Mouse (Mus musculus) spleen, adult 12 weeks (tissue): ENCODE data around the gene Prkar1a.

ENCODE experiments used
- DNase-seq: peaks from one replicate; pipeline ENCODE4 v3.0.0; 2022; ENCODE audit warnings: low spot score

Prkar1a gene

DNA sequence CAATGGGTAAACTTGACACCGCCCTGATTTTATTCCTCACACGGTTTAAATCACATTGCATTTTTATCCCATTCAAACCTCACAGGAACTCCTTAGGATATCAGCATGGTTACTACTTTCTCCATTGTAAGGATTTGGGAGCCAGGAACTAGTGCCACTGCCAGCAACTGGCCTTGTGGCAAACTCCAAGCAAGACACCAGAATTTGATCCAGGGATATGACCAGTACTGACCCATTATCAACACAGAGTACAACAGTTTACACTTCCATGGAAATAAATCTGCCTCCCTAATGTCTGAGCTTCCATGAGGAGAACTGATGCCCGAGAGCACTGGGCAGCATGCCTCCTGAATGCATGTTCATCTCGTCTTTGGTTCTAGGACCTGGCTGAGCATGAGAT, 57.4 kb downstream of the Prkar1a start:
- DNase-seq: no peak

DNA sequence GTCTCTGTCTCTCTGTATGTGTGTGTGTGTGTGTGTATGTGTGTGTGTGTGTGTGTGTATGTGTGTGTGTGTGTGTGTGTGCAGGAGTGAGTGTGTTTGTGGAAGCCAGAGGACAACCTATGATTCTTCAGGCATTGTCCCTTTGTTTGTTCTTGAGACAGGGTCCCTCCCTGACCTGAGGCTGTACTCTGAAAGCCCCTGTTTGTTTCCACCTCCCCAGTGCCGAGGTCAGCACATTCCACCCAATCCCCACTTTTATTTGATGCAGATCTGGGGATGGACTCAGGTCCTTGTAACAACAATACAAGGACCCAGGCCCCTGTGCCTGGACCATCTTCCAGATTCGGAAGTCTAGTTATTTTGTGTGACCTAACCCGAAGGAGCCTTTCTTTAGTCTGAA, 58.2 kb downstream of the Prkar1a start:
- no peak for DNase-seq

DNA sequence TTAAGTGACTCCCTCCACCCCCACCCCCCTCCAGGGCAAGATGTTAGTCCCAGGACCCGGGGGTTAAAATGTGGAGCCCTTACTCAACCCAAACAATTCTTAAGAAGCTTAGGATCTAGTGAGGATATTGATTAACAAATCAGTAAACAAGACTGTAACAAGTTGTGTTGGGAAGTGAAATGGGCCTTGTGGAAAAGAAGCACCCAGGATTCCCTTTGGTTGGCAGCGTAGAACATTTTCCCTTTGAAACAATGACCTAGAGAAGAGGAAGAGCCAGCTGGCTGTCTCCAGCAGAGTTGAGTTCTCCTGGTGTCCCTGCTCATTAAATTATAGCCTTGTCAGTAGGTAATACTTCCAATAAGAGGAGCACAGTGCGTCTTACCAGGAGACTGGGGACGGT, 59.6 kb downstream of the Prkar1a start:
- DNase-seq: no peak

DNA sequence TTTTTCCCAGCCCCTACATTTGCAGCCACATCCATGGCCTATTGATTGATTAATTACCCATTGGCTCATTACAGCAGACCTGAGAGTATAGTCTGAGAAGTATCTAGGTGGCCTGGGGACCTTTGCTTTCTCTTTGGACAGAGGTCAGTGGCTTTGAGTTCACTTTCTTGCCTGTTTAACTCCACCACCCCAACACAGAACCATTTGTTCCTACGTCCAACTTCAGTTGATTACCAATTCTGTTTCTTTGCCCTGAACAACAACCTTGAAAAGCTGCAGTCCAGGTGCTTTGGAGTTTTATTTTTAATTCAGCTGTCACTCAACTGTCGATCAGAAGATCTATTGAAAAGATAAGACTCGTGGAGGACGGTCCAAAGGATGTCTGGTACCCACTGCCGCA, 60.3 kb downstream of the Prkar1a start:
- no peak for DNase-seq

DNA sequence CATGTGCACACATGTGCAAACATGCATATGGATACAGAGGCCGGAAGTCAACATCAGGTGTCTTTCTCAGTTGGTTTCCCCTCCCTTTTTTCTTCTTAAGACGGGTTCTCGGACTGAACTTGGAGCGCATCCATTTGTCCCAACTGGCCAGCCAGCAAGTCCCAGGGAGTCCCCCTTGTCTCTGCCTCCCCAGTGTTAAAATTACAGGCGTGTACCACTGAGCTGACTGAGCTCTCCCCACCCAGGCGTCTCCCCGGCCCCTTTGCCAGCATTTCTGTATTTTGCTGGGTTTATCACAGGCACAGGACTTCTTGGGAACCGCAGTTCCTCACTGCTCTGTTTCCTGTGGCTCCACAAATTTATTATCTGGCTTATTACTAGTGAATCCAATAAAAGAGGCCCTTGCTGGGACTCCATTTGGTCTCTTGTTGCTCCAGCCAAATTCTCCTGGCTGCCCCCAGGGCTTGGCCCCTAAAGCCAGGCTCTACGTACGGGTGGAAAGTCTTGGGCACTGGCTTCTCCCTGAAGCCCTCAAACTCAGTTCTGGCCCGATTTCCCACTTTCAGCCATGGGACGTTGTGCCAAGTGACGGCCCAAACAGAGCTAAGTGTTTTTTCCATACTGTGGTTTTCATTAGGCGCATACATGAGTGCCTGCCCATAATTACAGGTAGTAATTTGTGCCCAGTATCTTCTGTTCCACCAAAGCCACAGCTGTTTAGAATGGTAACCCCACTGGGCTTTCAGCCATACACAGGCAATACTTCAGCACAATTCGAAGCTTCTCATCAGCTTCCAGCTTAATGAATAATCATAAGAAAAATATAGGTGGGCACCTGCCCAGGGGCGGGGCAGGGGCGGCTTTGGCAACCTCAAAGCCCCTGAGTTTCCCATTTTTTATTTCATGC, 65.4 kb downstream of the Prkar1a start:
- no peak for DNase-seq

DNA sequence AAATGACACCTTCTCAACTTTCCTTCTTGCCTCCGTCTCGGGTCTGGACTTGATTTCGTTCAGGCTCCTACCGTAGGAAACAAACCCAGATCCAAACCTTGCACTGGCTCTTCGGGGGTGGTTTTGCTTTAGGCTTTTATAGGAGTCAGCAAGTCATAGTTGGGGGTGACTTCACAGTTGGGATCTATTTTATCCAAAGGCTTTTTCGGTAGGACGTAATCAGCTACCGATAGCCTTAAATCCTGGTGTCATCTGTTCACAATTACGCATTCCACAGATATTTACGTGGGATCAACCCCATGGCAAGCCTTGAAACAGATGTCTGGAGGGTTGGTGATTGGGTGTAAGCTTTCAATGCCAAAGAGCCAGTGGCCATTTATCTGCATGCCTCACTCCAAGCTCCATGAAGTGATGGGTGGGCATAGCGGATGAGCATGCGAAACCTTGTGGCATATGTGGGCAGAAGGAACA, 66.1 kb downstream of the Prkar1a start:
- DNase-seq: no peak

DNA sequence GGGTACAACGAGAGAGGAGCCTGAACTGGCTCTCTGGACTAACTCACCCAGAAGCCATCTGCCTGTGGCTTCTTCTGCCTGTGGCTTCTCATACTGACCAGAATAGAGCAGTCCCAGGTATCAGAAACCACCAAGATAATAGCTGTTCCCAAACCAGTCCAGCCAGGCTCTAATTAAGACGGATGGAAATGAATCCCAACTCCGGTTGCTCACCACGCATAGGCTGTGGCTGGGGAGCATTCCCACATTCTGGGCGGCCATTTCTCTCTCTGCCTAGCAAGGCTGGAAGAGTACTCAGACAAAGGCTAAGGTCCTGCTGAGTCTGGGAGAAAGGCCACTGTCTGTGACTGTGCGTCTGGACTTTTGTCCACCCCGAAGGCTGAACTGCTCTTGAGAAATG, 67.8 kb downstream of the Prkar1a start:
- DNase-seq: no peak

DNA sequence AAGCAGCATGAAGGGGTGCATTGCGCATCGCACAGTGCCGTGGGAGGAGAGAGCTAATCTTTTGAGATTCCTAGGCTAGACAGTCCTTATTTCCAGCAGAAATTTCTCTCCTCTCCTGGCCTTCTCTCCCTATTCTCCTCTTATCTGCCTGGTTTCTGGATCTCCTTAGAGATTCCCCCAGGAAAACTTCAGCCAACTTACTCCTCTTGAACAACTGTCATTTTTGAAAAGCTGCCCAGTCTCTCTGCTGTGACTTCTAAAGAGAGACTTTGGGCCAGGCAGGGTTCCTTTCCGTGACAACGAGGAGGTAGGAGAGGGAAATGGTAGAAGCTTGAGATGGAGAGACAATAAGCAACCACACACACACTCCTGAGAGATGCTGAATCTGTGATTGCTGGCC, 68.2 kb downstream of the Prkar1a start:
- DNase-seq: no peak

DNA sequence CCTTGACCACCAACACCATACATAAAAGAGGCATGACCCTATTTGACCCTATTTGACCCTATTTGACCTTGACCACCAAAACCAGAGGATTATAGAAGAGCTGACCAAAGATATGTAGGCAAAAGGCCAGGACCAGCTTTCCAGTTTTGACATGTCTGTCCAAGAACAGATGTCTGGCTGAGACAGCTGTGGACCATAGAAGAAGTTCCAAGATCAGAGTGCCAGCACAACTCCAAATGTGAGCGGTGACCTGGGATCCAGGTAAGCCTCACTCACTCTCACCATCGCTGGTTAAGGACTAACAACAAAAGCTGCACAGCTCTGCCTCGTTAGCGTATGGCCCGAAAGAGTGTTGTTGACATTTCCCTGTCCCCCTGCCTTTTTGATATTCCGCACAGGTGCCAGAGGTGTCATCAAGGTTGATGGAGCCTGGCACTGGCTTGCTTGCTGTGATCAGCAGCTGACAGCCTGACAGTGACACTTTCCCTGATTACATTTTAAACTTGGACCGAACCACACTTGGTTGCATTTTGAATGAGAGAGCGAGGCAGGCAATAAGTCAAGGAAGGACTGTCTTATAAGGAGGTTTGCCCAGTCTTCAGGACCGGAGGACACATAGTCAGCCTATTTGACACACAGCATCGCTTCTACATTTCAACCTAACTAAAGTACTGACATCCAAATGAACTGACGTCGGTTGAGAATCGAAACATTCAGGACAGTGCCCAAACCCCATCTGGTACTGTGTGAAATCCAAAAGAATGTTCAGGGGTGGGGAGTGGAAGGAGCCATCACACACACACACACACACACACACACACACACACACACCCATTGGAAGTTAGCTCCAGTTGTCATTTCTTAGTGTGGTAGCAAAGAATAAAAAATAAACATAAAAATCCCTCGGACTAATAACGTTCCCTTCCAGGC, 69.0 kb downstream of the Prkar1a start:
- DNase-seq: no peak
